Mouse (Mus musculus): ENCODE measurements around the gene Serinc3. TPM values are rescaled to one million over a fixed set of nuclear protein-coding genes. Genes with fewer than 3 reads are reported as not detected.
A peak's percentile ranks its signal among the peaks of the same experiment; 100 is the strongest.
"Not testable (repeated sequence)": the region's sequence is repeated elsewhere in the genome, so short reads cannot be mapped to it uniquely, and the experiment has no call there.

Serinc3 gene
- polyA plus RNA-seq, 1 experiment = 344 TPM

- no peak for DNase-seq (ENCODE audit: low spot score)
These were observed 17.8 kb upstream of the Serinc3 start for GRCm38 (mm10) chr2:163662698-163663221.

- no peak for DNase-seq (ENCODE audit: low spot score)
These were observed 17.1 kb upstream of the Serinc3 start for GRCm38 (mm10) chr2:163662076-163662475.

DNA sequence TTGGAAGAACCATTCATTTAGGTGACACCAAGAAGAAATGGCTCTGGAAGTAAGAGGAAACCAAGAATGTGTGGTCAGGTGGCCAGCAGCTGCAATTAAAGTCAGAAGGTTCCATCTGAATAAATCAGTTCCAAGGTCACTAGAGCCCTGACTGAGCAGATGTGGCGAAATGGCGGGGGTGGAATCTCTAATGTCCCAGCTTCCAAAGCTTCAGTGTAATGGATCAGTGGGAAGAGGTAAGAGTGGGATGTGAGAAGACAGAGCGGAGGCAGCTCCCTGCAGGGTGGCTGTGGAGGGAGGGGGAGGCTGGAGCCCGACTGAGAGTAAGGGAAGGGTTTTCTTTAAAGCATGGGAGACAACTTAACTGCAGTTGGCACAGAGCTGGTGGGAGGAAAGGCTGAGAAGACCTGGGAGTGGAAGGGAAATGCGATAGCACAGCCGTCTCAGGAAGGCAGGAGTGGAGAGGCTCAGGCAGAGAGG lies 16.5 kb upstream of the Serinc3 start:
- no peak for DNase-seq (ENCODE audit: low spot score)

DNA sequence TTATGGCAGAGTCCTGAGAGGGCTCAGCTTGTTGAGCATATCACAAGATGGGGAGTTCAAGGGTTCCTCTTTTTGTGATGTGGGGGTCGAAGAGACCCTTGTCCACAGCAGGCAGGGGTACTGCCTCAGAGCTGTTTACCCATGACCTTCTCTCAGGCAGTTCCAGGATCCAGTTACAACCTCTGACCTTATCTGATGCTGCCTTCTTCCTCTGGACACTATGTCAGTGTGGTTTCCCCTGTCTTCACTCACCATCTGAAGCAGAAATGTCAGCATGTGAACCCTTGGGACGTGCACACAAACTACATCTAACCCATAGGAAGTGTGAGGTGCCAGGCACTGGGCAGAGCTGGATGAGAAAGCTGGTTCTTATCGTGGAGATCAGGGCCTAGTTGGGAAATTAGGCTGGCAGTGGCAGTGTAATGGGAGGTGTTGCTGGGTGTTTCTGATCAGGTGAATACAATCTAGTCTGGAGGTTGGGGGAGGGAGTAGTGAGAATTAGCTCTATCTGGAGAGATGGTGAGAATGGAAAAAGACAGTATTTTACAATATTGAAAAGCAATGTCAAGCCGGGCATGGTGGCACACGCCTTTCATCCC lies 15.3 kb upstream of the Serinc3 start:
- DNase-seq (ENCODE audit: low spot score) = no peak

DNA sequence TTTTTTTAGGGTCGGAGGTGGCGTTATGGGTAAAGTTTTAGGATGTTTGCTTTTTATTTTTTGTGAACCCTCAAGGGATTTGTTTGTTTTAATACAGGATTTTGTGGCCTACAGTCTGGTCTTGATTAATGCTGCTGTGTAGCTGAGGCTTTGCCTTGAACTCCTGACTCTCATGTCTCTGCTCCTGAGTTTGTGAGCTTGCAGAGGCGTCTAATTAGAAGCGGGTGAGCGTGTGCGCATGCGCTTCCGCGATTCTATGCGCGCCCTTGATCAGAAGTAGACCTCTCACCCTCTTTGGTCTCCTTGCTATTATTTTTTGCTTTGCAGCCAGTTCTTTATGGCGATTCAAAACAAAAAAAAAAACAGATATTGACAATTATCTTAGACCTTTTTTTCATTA lies 14.5 kb upstream of the Serinc3 start:
- DNase-seq (ENCODE audit: low spot score) = no peak

GRCm38 (mm10) chr2:163658941-163659340 lies 14.0 kb upstream of the Serinc3 start:
- DNase-seq (ENCODE audit: low spot score) = no peak

DNA sequence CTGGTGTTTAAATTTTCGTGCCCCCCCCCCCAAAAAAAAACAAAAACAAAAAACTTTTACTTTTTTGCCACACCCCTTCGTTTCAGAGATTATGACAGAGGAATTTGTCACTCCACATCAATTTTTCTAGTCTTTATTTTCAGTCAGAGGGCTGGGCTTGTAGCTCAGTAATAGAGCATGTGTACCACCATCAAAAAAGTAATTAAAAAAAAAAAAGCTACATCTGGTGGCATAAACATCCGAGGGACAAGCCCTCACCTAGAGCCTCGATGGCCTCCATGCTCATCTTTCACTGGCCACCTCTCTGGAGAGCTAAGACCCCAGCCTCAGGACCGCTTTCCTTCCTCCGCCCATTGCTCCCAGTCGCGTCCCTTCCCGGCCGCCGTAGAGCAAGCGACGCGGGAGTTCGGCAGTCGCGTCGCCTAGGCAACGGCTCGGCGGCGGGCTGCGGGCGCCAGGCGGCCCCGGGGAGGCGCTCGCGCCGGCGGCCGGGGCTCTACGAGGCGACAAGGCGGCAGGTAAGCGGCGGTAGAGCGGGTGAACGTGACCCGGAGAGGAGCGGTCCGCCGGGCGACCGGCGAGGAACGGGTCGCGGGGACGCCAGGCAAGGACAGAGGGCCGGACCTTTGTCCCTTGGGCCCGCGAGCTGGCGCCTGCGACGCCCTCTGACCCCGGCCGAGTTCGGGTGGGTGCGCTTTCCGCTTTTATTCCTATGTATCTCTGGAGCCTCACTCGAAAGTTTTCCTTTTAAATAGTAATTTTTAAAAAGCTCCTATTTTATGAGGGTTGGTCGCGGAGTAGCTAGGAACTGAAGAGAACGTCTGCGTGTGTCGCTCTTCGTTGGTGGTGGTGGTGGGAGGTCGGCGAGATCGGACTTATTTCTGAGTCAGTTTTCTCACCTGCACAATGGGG lies 13.3 kb upstream of the Serinc3 start, which contains the start of gene Pkig:
Gene Pkig, plus strand, starts transcription at position 412 of the 912 bp plus-strand sequence.
- peak; percentile 74 for DNase-seq (ENCODE audit: low spot score)

GRCm38 (mm10) chr2:163657486-163657885 lies 12.6 kb upstream of the Serinc3 start:
- no peak for DNase-seq (ENCODE audit: low spot score)

DNA sequence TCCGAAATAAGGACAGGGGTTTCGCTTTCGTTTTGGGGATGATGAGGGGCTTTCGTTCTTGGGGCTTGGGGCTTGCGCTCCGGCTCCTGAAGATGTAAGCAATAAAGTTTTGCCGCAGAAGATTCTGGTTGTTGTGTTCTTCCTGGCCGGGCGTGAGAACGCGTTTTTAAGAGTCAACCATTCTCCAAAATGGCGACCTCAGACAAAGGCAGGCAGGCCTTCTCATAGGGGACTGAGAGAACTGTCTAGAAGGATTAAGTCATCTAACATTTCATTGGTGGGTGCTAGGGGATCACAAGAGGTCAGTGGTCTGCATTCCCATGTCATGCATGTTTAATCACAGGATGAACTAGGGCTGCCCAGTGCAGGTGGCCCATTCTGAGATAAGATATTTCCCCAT lies 10.8 kb upstream of the Serinc3 start:
- not testable (repeated sequence) for DNase-seq (ENCODE audit: low spot score)

DNA sequence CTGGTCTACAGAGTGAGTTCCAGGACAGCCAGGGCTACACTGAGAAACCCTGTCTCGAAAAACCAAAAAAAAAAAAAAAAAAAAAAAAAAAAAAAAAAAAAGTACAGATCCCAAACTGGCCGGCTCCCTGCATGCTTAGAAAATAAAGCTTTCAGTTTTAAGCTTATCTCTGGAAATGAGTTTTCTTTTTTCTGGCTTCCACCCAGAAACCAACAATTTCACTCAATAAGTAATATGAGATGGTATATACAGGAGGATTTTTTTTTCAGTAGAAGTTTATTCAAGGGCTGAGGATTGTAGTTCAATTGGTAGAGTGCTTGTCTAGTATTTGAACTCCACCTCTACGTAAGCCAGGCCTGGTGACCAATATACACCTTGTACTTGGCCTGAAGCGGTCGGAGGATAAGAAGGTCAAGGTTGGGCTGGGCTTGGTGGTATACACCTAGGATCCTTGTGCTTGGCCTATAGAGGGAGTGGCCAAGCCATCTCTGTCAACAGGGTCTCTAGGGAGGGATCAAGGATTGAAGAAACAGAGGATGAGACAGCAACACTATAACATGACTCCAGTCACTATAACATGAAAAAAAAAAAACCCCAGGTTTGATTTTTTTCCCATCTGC lies 1.6 kb upstream of the Serinc3 start:
- no peak for DNase-seq (ENCODE audit: low spot score)

GRCm38 (mm10) chr2:163645700-163646460 lies 949 bp upstream of the Serinc3 start:
- no peak for DNase-seq (ENCODE audit: low spot score)

DNA sequence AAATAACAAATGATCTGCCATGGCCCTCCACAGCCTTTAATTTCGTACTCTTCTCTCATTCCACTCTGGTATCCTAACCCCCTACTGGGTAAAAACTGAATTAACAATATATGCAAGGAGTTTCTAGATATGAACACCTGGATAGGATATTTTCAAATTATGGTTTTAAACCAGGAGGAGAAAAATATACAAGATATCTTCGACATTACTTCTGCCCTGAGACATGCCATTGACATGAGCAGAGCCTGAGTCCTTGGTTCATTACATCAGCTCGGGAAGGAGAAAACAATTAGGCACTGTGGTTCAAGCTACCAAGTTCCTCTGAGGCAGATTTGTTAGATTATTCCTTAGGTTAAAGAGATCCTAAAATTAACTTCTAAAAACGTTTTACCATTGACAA lies 884 bp downstream of the Serinc3 start:
- no peak for DNase-seq (ENCODE audit: low spot score)

DNA sequence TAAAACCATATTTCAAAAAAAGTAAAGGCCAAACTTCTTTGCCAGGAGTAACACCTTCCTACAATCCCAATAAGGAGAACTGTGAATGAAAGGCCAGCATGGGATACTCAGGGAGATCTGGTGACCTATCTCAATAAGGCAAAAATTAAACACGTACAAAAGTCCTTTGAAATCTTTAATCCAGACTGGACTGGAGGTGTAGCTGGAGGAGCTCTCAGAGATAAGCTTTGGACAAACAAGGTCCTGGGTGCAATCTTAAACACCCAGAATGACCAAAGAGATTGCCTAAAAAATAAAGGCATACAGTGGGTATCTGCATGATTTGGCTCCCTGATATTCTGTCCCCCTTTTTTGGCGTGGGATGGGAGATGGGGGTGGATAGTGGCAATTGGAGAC lies 1.4 kb downstream of the Serinc3 start:
- DNase-seq (ENCODE audit: low spot score) = no peak

- DNase-seq (ENCODE audit: low spot score) = no peak
These were observed 2.0 kb downstream of the Serinc3 start for GRCm38 (mm10) chr2:163642685-163643575.

- DNase-seq (ENCODE audit: low spot score) = no peak
These were observed 3.2 kb downstream of the Serinc3 start for GRCm38 (mm10) chr2:163641681-163642080.

GRCm38 (mm10) chr2:163640493-163640892 lies 4.4 kb downstream of the Serinc3 start:
- no peak for DNase-seq (ENCODE audit: low spot score)

- no peak for DNase-seq (ENCODE audit: low spot score)
These were observed 7.2 kb downstream of the Serinc3 start for GRCm38 (mm10) chr2:163637655-163638266.

- no peak for DNase-seq (ENCODE audit: low spot score)
These were observed 8.9 kb downstream of the Serinc3 start for GRCm38 (mm10) chr2:163636057-163636456.

- DNase-seq (ENCODE audit: low spot score) = no peak
These were observed 10.7 kb downstream of the Serinc3 start for GRCm38 (mm10) chr2:163634211-163634610.

DNA sequence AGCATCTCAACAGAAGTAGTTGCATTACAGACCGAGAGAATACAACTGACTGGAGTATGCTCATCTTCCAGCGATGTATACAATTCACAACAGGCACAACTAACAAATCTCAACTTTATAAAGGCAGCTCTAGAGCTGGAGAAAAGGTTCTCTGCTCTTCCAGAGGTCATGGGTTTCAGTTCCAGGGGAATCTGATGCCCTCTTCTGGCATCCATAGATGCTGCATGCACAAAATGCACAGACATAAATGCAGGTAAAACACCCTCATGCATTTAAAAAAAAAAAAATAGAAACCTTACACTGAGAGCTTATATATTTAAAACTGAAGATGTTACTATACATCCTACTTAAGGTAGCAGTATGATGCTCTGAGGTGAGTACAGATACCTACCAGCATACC lies 13.2 kb downstream of the Serinc3 start:
- DNase-seq (ENCODE audit: low spot score) = no peak
